Mouse (Mus musculus): ENCODE data around the gene Pcsk1.

Gene Pcsk1

DNA sequence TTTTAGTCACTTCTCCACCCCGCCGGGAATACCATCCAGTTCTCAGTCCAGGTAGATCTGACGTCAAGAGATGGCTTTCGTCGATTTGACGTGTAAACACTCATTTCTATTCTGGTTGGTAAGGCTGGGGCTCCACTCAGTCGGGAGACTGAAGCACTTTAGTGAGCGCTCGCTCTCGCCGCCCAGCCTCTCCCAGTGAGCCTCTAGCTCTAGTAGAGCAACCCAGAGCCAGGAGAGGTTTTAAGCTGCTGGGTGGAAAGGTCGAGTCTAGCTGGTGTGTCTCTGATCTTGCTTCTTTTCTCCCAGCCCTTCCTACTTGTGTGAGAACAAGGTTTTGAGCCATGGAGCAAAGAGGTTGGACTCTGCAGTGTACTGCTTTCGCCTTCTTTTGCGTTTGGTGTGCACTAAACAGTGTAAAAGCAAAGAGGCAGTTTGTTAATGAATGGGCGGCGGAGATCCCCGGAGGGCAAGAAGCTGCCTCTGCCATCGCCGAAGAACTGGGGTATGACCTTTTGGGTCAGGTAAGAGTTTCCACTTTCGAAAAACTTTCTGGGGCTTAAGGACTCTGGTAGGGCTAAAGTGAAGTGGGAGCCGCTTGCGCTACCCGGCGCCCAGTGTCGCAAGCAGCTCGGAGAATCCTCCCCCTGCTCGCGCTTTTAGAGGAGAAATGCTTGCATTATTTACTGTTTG lies at the start of gene Pcsk1:
Pcsk1 (plus strand) TSS at position 106 of the 690 bp plus-strand sequence.
- DNase-seq (ENCODE audit: low spot score) = no peak

DNA sequence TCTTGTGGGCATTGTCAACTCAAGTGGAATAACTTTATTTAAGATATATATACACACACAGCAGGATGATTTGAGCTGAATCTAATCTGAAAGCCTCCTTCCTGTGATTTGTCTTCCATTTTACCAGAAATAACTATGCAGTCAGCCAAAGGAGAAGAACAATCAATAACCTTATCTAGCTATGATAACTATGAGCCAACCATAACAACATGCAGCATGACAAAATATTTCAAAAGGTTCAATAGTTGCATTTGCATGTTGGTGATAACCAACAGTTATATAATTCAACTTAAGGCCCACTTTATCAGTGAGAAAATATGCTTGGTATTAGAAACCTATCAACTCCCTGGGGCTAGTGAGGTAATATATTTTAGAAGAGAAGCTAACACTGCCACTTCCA lies 30.8 kb upstream of the Pcsk1 start:
- DNase-seq (ENCODE audit: low spot score) = no peak

DNA sequence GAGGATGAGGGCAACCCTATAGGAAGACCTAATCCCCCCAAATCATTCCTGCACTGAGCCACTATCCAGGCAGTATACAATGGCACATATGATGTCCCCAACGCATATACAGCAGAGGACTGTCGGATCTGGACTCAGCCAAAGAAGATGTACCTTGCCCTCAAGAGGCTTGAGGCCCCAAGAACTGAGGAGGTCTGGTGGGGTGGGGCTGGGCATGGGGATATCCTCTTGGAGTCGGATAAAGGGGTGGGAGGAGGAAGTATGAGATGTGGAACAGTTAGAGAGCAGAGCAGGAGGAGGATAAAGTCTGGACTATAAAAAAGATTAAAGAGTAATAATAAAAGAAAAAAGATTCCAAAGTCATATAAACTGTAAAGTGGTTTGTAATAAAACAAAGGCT lies 25.7 kb upstream of the Pcsk1 start:
- no peak for DNase-seq (ENCODE audit: low spot score)

DNA sequence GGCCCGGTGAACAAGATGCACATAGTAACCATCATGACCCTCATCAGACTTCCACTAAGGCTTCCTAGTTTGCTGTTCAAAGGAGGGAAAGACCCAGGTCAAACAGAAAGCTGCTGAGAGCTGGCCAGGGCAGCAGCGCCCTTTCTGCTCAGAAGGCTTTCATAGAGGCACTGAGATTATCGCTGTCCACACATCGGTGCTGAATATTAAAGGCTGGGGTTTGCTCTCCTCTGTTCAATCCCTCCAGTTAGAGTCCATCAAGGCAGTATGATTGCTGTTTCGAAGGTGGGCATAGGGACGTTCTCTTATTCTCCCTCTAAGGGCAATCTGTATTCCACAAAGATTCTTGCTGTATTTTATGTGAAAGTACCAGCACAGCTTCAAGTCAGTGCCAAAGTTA lies 1.0 kb upstream of the Pcsk1 start:
- no peak for DNase-seq (ENCODE audit: low spot score)

DNA sequence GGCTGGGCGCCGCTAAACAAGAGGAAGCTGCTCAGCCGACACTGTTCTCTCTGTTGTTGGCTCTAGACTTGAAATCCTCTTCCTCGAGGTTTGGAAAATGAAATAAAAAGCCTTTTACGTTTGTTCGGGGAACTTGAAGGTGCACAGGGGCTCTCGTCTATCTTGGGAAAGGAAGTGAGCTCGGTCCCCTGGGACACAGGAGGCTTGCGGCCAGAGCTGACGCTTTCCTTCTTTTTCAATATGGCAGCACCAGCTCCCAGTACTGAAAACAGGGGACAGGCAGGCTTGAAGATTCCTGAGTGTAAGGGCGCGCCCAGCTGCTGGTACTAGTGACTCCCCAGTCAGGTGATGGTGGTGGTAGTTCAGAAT lies 769 bp downstream of the Pcsk1 start:
- no peak for DNase-seq (ENCODE audit: low spot score)

DNA sequence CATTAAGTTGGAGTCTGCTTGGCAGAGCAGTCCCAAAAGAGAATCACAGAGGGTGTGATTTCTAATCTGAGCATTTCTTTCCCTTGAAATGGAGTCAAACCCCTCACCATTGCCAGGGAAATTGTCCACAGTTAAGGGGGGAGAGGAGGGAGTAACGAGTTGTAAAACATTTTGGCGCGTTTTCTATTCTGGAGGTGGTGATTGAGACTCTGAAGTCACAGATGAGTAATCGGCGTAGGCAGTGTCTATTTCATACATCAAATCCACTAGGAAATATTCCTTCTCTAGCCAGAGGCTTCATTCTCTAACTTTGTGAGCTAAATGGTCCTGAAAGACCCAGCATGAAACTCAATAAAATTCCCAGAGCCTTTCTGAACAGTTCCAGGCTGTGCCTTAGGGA lies 1.4 kb downstream of the Pcsk1 start:
- DNase-seq (ENCODE audit: low spot score) = no peak

GRCm38 (mm10) chr13:75095487-75095886 lies 5.9 kb downstream of the Pcsk1 start:
- no peak for DNase-seq (ENCODE audit: low spot score)

DNA sequence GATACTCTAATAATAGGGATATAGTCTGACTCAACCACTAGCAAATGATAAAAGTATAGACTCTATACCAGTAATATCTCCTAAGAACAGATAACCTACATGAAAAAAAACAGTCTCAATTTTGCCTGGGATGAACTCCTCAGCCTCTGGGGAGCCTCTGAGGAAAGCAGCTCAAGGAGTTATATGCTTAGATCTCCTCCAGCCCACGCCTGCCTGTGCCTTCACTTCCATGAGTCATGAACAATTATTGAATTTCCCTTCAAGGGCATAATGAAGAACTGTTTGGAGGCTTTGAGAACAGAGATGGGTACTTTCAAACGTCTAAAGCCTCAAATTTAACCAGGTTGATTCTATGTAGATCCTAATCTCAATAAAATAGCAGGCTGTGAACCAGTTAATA lies 23.5 kb downstream of the Pcsk1 start:
- no peak for DNase-seq (ENCODE audit: low spot score)

DNA sequence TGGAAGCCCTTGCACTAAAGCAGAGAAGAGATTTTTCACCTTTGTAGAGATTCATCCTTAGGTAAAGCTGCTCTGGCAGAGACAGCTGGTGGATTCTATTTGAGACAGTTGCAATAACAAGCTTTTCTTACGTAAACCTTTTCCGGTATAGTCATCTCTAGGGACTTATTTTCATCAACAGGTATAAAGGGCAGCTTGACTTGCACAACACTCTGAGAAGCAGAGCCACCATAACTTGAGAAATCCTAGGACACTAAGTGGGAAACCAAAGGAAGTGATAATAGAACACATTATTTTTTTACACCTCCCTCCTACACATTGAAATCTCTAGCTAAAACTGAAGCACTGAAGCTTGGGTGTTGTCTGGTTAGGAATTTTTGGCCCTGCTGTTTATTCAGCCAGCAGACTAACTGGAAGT lies 24.4 kb downstream of the Pcsk1 start:
- no peak for DNase-seq (ENCODE audit: low spot score)

GRCm38 (mm10) chr13:75114838-75115237 lies 25.2 kb downstream of the Pcsk1 start:
- DNase-seq (ENCODE audit: low spot score) = no peak

- DNase-seq (ENCODE audit: low spot score) = no peak
Observed at GRCm38 (mm10) chr13:75135833-75136232, 46.2 kb downstream of the Pcsk1 start.

- no peak for DNase-seq (ENCODE audit: low spot score)
Observed at GRCm38 (mm10) chr13:75160661-75161060, 71.0 kb downstream of the Pcsk1 start.

GRCm38 (mm10) chr13:75163408-75163807 lies 73.8 kb downstream of the Pcsk1 start:
- DNase-seq (ENCODE audit: low spot score) = no peak
